Mouse (Mus musculus): Measurements from ENCODE around the gene A930004D18Rik. TPM values are rescaled to one million over a fixed set of nuclear protein-coding genes. Genes with fewer than 3 reads are reported as not detected.

A930004D18Rik gene
- polyA plus RNA-seq, 2 experiments = 8.8 to 13.0 TPM

DNA sequence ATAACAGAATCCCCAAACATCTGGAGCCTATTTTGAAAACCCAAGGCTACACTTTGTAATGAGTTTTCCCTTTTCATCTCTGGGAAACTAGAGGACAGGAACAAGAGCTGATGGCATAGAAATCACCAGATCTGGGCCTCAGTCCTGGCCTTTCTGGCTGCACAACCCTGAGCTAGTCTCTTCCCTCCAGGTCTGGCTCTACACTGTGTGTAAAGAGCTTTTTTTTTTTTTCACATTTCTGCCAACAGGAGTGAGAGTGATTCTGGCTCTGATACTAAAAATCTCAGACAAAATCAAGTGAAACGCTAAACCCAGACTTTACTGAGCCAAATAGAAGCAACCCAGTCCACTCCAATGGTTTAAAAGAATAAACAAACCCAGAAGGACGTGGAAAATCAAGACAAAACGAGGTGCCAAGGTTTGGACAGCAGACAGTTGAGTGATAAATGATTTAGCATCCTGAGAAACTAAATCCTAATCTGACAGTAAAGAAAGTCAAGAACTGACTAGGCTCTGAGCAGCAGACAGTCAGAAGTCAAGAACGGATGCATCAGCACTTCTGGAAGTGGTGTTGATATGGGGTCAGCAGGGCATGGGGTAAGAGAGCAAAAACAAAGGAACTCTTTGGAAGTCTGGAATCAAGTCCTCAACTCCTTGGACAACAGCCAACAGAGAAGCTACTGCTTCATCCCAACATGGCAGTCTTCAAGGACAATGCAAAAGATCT, 61.8 kb downstream of the A930004D18Rik start:
- 45% methylated on average over 4 of the region's 4 CpGs for WGBS
- Histone ChIP-seq H3K27ac (replicated peaks; ENCODE audit: low read depth, low read length) (no peak overlapping the region), H3K9ac (ENCODE audit: low read depth, low read length, severe bottlenecking) (no peak overlapping the region), H3K36me3 (ENCODE audit: control insufficient read depth, insufficient read depth, low read length) (no peaks in the 10 kb centered on the region), H3K27me3 (ENCODE audit: control insufficient read depth, insufficient read depth, low read length) (no peaks in the 10 kb centered on the region), H3K9me3 (ENCODE audit: control insufficient read depth, low read length) (no peaks in the 10 kb centered on the region), H3K4me1 (ENCODE audit: control insufficient read depth, insufficient read depth, low read length) (peaks cover 15% of the 10 kb centered on the region; the same call in 1 of the 2 replicates), H3K4me3 (replicated peaks; ENCODE audit: low read length) (no peak overlapping the region), H3K4me2 (replicated peaks; ENCODE audit: low read depth, low read length, severe bottlenecking) (no peak overlapping the region)
- TF ChIP-seq POLR2A (IDR thresholded peaks at IDR 0.05; ENCODE audit: borderline replicate concordance, extremely low read depth, insufficient read depth, insufficient read length) = no peak
- ATAC-seq (ENCODE audit: low FRiP score, low read depth) (no peak), DNase-seq (ENCODE audit: low spot score) (no peak)

Small RNA genes within 50 kb of the gene (microRNA-seq; reads per million reads assigned to microRNA genes)
- 7.1 reads per million, percentile 17 among the genes with 10 or more reads in this experiment for gene Mir7655

Other genes starting within 250 kb of the A930004D18Rik start
- not detected in 2 replicates for gene H2al2a, start 40.8 kb downstream of the A930004D18Rik start, polyA plus RNA-seq (2012; rRNA removed)
- not detected in 2 replicates for gene H2al2a, start 40.8 kb downstream of the A930004D18Rik start, polyA plus RNA-seq (2014; fragmentation: Nextera tagmentation; extraction: Ambion mirVana)
- gene Skida1, start 11.3 kb upstream of the A930004D18Rik start, polyA plus RNA-seq (2012; rRNA removed) = 18.7 and 19.0 TPM in 2 replicates
- 7.9 and 8.2 TPM in 2 replicates for gene Skida1, start 11.3 kb upstream of the A930004D18Rik start, polyA plus RNA-seq (2014; fragmentation: Nextera tagmentation; extraction: Ambion mirVana)
- 52.7 and 59.4 TPM in 2 replicates for gene Mllt10, start 17.5 kb upstream of the A930004D18Rik start, polyA plus RNA-seq (2012; rRNA removed)
- gene Mllt10, start 17.5 kb upstream of the A930004D18Rik start, polyA plus RNA-seq (2014; fragmentation: Nextera tagmentation; extraction: Ambion mirVana) = 33.4 and 38.0 TPM in 2 replicates